Mouse (Mus musculus) ES-Bruce4 (cell line): ENCODE data around the gene Rabl3. TPM values are rescaled to one million over a fixed set of nuclear protein-coding genes. Genes with fewer than 3 reads are reported as not detected.

Source experiments
- H3K27ac ChIP-seq: 2 replicates; pipeline ENCODE4 v1.5.1; 2012; ENCODE audit warnings: low read length, inconsistent platforms; ENCODE audit not compliant: insufficient read depth
- H3K27me3 ChIP-seq: 2 replicates; pipeline ENCODE4 v1.6.1; 2012; ENCODE audit warnings: mild to moderate bottlenecking, low read length, inconsistent platforms; ENCODE audit not compliant: control insufficient read depth, poor library complexity, insufficient read depth, severe bottlenecking
- H3K36me3 ChIP-seq: 2 replicates; pipeline ENCODE4 v1.6.1; 2012; ENCODE audit warnings: inconsistent platforms, mild to moderate bottlenecking, low read length, moderate library complexity; ENCODE audit not compliant: control insufficient read depth, poor library complexity, insufficient read depth, severe bottlenecking
- H3K4me1 ChIP-seq: one replicate; pipeline ENCODE4 v1.8.1; 2011; ENCODE audit warnings: low read length; ENCODE audit not compliant: control insufficient read depth, insufficient read depth
- H3K4me3 ChIP-seq: 2 replicates; pipeline ENCODE4 v1.5.1; 2011; ENCODE audit warnings: low read depth, mild to moderate bottlenecking, low read length
- H3K9ac ChIP-seq: 2 replicates; pipeline ENCODE4 v1.6.1; 2012; ENCODE audit warnings: low read depth, mild to moderate bottlenecking, inconsistent platforms; ENCODE audit not compliant: poor library complexity, severe bottlenecking
- H3K9me3 ChIP-seq: replicated peaks from 2 replicates; pipeline ENCODE4 v1.6.1; 2012; ENCODE audit warnings: mild to moderate bottlenecking, low read length, inconsistent platforms; ENCODE audit not compliant: control insufficient read depth, poor library complexity, insufficient read depth, severe bottlenecking
- CTCF ChIP-seq: IDR thresholded peaks from one replicate; pipeline ENCODE4 v1.8.1; 2011; ENCODE audit warnings: low read depth, low read length
- EP300 ChIP-seq: IDR thresholded peaks from 2 replicates; pipeline ENCODE4 v1.6.1; 2011; ENCODE audit warnings: low read depth, low read length; ENCODE audit not compliant: insufficient read depth
- POLR2A ChIP-seq: IDR thresholded peaks from one replicate; pipeline ENCODE4 v1.8.1; 2011; ENCODE audit warnings: low read length; ENCODE audit not compliant: insufficient read depth
- polyA plus RNA-seq: library from polyadenylated mRNA; stranded (reverse); fragments of >200 nt; gene quantifications from 2 replicates; pipeline ENCODE4 v1.2.4, GENCODE M21; 2011; ENCODE audit warnings: low read depth; ENCODE audit not compliant: missing spikeins, insufficient read depth, insufficient read length

Gene Rabl3
- polyA plus RNA-seq, 1 experiment: 21.5 TPM

- no peak overlapping the region for H3K27ac ChIP-seq
- H3K27me3 ChIP-seq: no peaks in the 10 kb centered on the region
- H3K4me1 ChIP-seq: no peaks in the 10 kb centered on the region
- no peak overlapping the region for H3K9ac ChIP-seq
- H3K9me3 ChIP-seq: no peaks in the 10 kb centered on the region
- no peak overlapping the region for H3K4me3 ChIP-seq
- no peak for TF ChIP-seq EP300
- no peak for TF ChIP-seq CTCF
- no peak for TF ChIP-seq POLR2A
- H3K36me3 ChIP-seq: no peaks in the 10 kb centered on the region
Observed at GRCm38 (mm10) chr16:37590921-37591320, 51.2 kb downstream of the Rabl3 start.

DNA sequence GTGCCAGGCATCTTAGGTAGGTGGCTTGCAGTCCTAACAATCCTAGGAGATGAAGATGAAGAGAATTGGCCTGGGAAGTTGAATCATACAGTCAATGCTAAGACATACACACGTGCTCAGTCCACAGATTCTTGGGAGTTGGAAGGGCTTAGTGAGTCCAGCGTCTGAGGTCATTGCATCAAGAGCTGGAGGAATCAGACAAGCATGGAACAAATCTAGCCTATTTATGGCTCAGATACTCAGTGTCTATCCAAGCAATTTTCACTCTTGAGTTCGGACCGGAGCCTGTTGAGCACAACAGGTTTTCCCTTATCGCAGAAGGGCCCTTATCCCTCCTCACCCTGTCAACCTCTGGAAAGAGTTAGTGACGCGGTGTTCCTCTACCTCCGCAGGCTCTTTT is 51.9 kb downstream of the Rabl3 start:
- no peak overlapping the region for H3K9ac ChIP-seq
- H3K9me3 ChIP-seq: no peaks in the 10 kb centered on the region
- no peak overlapping the region for H3K4me3 ChIP-seq
- H3K4me1 ChIP-seq: no peaks in the 10 kb centered on the region
- H3K36me3 ChIP-seq: no peaks in the 10 kb centered on the region
- no peak overlapping the region for H3K27ac ChIP-seq
- TF ChIP-seq POLR2A (no peak), EP300 (no peak), CTCF (no peak)
- H3K27me3 ChIP-seq: no peaks in the 10 kb centered on the region

- Histone ChIP-seq H3K27me3 (no peaks in the 10 kb centered on the region), H3K9me3 (no peaks in the 10 kb centered on the region), H3K4me3 (no peak overlapping the region), H3K36me3 (no peaks in the 10 kb centered on the region), H3K27ac (no peak overlapping the region), H3K9ac (no peak overlapping the region), H3K4me1 (no peaks in the 10 kb centered on the region)
- no peak for TF ChIP-seq POLR2A
- no peak for TF ChIP-seq CTCF
- TF ChIP-seq EP300: no peak
Observed at GRCm38 (mm10) chr16:37597412-37597811, 57.7 kb downstream of the Rabl3 start.

DNA sequence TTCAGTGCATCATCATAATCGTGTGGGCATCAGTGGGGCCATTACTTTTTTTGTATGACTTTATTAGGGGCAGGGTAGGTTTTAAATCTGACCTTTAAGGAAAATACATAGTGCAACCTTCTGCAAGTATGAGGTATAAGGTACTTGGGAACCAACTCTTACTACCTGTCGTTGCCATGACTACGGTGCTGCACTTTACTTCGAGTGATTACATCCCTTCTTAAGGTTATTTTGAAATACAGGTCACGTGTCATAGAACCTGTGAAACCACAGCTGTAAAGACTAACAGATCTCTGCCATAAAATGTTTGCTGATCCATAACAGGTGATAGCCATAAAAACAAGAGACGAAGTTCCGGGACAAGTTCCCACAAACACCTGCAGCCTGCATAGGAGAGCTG is 58.8 kb downstream of the Rabl3 start:
- no peak for TF ChIP-seq EP300
- TF ChIP-seq CTCF: no peak
- TF ChIP-seq POLR2A: no peak
- H3K4me1 ChIP-seq: no peaks in the 10 kb centered on the region
- H3K36me3 ChIP-seq: no peaks in the 10 kb centered on the region
- H3K4me3 ChIP-seq: no peak overlapping the region
- H3K27ac ChIP-seq: no peak overlapping the region
- no peaks in the 10 kb centered on the region for H3K27me3 ChIP-seq
- no peaks in the 10 kb centered on the region for H3K9me3 ChIP-seq
- no peak overlapping the region for H3K9ac ChIP-seq

GRCm38 (mm10) chr16:37599326-37599725 is 59.6 kb downstream of the Rabl3 start:
- no peaks in the 10 kb centered on the region for H3K9me3 ChIP-seq
- TF ChIP-seq EP300 (no peak), POLR2A (no peak), CTCF (no peak)
- H3K27ac ChIP-seq: no peak overlapping the region
- no peaks in the 10 kb centered on the region for H3K36me3 ChIP-seq
- H3K4me3 ChIP-seq: no peak overlapping the region
- H3K9ac ChIP-seq: no peak overlapping the region
- H3K27me3 ChIP-seq: no peaks in the 10 kb centered on the region
- no peaks in the 10 kb centered on the region for H3K4me1 ChIP-seq

DNA sequence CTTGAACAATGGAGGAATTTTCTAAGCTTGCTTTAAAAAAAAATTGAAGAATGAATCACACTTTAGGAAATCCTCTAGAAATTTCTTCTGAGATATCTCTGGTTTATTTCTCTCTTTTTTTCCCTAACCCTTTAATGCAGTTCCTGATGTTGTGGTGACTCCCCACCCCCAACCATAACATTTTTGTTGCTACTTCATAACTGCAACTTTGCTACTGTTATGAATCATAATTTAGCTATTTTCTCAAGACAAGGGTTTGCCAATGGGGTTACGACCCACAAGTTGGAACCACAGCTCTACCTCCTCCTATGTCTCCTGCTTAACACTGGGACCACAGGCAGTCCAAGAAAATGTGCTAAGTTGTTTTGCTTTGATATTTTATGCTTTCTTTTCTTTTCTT is 63.7 kb downstream of the Rabl3 start:
- TF ChIP-seq POLR2A (no peak), CTCF (no peak), EP300 (no peak)
- Histone ChIP-seq H3K4me1 (no peaks in the 10 kb centered on the region), H3K9me3 (no peaks in the 10 kb centered on the region), H3K27ac (no peak overlapping the region), H3K36me3 (no peaks in the 10 kb centered on the region), H3K27me3 (no peaks in the 10 kb centered on the region), H3K9ac (no peak overlapping the region), H3K4me3 (no peak overlapping the region)
